Mouse (Mus musculus) erythroblast, embryonic 14.5 days (primary cell): ENCODE measurements around the gene BC067074.

ENCODE experiments used
- GATA1 ChIP-seq: IDR thresholded peaks from 2 replicates; pipeline ENCODE4 v1.6.1; 2012; ENCODE audit warnings: low read length, inconsistent platforms, mixed read lengths
- TAL1 ChIP-seq: IDR thresholded peaks from 3 replicates; pipeline ENCODE4 v1.6.1; 2012; ENCODE audit warnings: low read length, inconsistent platforms, mixed read lengths

DNA sequence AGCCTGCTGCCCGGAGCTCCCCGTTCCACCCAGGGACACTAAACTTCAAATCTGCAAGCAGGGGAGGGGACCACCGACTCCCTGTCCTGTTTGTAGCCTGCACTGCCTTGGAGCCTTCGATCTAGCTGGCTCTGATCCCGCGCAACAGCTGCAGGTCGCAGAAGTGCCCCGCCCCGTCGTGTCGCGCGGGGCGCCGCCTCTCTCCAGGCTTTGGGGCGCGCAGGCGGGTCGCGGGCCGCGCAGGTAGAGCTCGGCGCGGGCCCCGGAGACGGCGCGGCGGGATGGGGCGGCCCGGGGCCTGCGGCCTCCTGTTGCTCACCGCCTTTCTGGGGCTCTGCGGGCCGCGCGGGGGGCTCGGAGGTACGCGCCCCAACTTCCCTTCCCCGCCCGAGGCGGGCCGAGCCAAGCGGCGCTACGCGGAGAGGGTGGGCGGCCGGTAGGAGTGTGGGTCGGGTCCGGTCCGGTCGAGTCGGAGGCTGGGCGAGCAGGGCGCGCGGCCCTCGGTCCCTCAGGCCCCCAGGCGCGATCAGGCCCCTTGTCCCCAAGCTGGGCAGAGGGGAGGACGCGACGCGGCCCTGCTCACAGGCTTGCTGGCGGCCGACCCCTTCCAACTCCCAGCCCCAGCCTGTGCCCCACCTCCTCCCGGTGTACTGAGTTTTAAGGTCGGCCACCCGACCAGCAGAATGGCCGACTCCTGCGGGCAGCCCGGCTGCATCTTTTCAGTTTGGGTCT lies at the start of gene BC067074:
- TF ChIP-seq TAL1 (no peak), GATA1 (no peak)
